Mouse (Mus musculus): ENCODE measurements around the gene Slfn9. TPM values are rescaled to one million over a fixed set of nuclear protein-coding genes. Genes with fewer than 3 reads are reported as not detected.

The Slfn9 gene
- polyA plus RNA-seq, 1 experiment from 2014 or later: 20.3 TPM

DNA sequence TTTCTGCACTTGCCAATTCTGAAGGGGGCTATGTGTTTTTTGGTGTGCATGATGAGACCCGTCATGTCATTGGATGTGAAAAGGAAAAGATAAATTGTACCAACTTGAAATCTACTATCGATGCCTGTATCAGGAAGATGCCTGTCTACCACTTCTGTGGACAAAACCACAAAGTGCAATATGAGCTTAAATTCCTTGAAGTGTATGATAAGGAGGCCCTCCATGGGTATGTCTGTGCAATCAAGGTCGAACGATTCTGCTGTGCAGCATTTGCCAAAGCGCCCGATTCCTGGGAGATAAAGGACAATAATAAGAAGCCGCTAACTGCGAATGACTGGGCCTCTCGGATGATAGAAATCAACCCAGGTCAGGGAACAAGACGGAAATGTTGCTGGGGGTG lies 34.7 kb downstream of the Slfn9 start:
- Histone ChIP-seq H3K4me2 (no peak overlapping the region), H3K9me3 (replicated peaks) (no peaks in the 10 kb centered on the region), H3K36me3 (no peaks in the 10 kb centered on the region), H3K27ac (ENCODE audit: poor library complexity, severe bottlenecking) (no peak overlapping the region), H3K9ac (no peak overlapping the region), H3K27me3 (replicated peaks) (peaks cover 18% of the 10 kb centered on the region; the same call in 1 of the 2 replicates), H3K4me3 (no peak overlapping the region), H3K4me1 (replicated peaks) (peaks cover 6% of the 10 kb centered on the region)
- WGBS: 57% methylated on average over 10 of the region's 10 CpGs
- ATAC-seq (ENCODE audit: insufficient number of reproducible peaks, low FRiP score): no peak

GRCm38 (mm10) chr11:82954631-82955030 lies 37.0 kb downstream of the Slfn9 start:
- H3K4me2 ChIP-seq: no peak overlapping the region
- peaks cover 19% of the 10 kb centered on the region; the same call in 1 of the 2 replicates for H3K27me3 ChIP-seq (replicated peaks)
- no peak overlapping the region for H3K9ac ChIP-seq
- 79% methylated on average over 6 of the region's 6 CpGs for WGBS
- no peaks in the 10 kb centered on the region for H3K36me3 ChIP-seq
- H3K9me3 ChIP-seq (replicated peaks): no peaks in the 10 kb centered on the region
- no peak overlapping the region for H3K27ac ChIP-seq (ENCODE audit: poor library complexity, severe bottlenecking)
- ATAC-seq (ENCODE audit: insufficient number of reproducible peaks, low FRiP score): no peak
- H3K4me1 ChIP-seq (replicated peaks): peaks cover 16% of the 10 kb centered on the region
- H3K4me3 ChIP-seq: no peak overlapping the region

- peak overlapping the region; percentile 42 for H3K4me3 ChIP-seq
- no peak for ATAC-seq (ENCODE audit: insufficient number of reproducible peaks, low FRiP score)
- H3K9me3 ChIP-seq (replicated peaks): no peaks in the 10 kb centered on the region
- peaks cover 19% of the 10 kb centered on the region; the same call in 1 of the 2 replicates for H3K27me3 ChIP-seq (replicated peaks)
- no peak overlapping the region for H3K27ac ChIP-seq (ENCODE audit: poor library complexity, severe bottlenecking)
- peak overlapping the region; percentile 69 for H3K4me2 ChIP-seq
- no peak overlapping the region for H3K9ac ChIP-seq
- WGBS: 54% methylated on average over 9 of the region's 9 CpGs
- no peaks in the 10 kb centered on the region for H3K36me3 ChIP-seq
- H3K4me1 ChIP-seq (replicated peaks): peaks cover 16% of the 10 kb centered on the region
These were observed 38.8 kb downstream of the Slfn9 start for GRCm38 (mm10) chr11:82952612-82953542.

DNA sequence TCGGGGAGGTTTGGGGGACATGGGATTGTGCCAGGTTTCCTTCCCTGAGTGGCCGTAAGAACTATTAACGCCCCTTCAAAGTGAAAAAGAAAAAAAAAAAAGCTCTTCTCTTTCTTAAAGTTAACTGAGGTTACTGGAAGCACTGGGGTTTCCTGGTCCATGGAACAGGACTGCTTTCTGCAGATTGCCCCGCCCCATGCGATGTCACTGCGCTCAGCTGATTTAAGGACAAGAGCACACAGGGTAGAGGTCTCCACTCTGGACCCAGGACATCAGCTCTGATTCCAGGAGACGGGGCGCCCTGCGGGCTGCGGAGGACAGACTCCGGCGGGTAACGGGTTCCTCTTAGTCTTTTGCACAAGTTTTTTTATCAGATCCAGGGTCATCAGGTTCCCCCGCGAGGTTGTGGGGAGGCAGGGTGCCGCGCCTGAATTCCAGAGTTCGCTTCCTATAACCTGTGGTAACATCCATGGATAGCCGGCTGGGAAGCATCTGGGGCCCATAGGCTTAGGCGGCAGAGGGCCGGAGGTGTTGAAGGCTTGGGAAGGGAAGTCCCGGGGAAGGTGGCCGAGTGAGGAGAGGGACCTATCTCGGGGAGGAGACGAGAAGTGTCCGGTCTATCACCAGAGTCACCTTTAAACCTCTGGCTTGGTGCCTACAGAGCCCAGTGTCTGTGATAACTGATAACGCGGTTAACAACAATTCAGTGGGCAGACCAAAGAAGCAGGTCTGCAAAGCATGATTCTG lies 39.6 kb downstream of the Slfn9 start:
- peaks cover 16% of the 10 kb centered on the region for H3K4me1 ChIP-seq (replicated peaks)
- H3K27me3 ChIP-seq (replicated peaks): peaks cover 19% of the 10 kb centered on the region; the same call in 1 of the 2 replicates
- peak overlapping the region; percentile 42 for H3K4me3 ChIP-seq
- H3K9me3 ChIP-seq (replicated peaks): no peaks in the 10 kb centered on the region
- H3K4me2 ChIP-seq: peak overlapping the region; percentile 69
- H3K27ac ChIP-seq (ENCODE audit: poor library complexity, severe bottlenecking): 0 out of 2 replicates have a peak overlapping the region, but pooled peaks have one; percentile 11
- WGBS: 3% methylated on average over 28 of the region's 28 CpGs
- 0 out of 2 replicates have a peak, but pooled peaks have one; percentile 73 for ATAC-seq (ENCODE audit: insufficient number of reproducible peaks, low FRiP score)
- no peaks in the 10 kb centered on the region for H3K36me3 ChIP-seq
- H3K9ac ChIP-seq: peak overlapping the region; percentile 32

GRCm38 (mm10) chr11:82950736-82951481 lies 40.7 kb downstream of the Slfn9 start, which contains the start of gene Slfn5:
Gene Slfn5 (plus strand): TSS chr11:82951349.
- 11% methylated on average over 10 of the region's 10 CpGs for WGBS
- Histone ChIP-seq H3K4me2 (peak within 1 kb of the TSS; percentile 69), H3K27ac (ENCODE audit: poor library complexity, severe bottlenecking) (peak within 1 kb of the TSS; percentile 24; the same call in 1 of the 2 replicates), H3K27me3 (replicated peaks) (peaks cover 19% of the 10 kb centered on the region; the same call in 1 of the 2 replicates), H3K4me1 (replicated peaks) (peaks cover 16% of the 10 kb centered on the region), H3K4me3 (peak within 1 kb of the TSS; percentile 42), H3K9ac (peak within 1 kb of the TSS; percentile 32), H3K36me3 (no peaks in the 10 kb centered on the region), H3K9me3 (replicated peaks) (no peaks in the 10 kb centered on the region)
- peak; percentile 33; the same call in 1 of the 2 replicates for ATAC-seq (ENCODE audit: insufficient number of reproducible peaks, low FRiP score)

DNA sequence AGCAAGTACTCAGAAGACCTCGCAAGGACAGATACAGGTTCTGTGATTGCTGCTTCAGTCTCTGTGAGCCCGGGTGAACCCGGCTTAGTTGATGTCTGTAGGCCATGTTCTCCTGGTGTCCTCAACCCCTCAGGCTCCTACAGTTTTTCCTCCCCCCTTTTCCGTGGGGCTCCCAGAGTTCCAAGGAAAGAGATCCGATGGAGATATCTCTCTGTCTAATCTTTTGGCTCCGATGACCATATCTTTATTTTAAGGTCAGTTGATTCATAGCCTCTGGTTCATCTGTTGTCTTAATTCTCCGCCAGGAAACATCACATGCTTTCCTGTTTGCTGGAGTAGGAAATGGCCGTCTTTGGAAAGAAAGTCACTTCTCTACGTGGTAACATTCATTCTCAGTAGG lies 42.6 kb downstream of the Slfn9 start:
- H3K4me1 ChIP-seq (replicated peaks): peaks cover 28% of the 10 kb centered on the region
- no peak overlapping the region for H3K4me2 ChIP-seq
- 0 out of 2 replicates have a peak, but pooled peaks cover 2% of the 10 kb centered on the region for H3K36me3 ChIP-seq
- no peaks in the 10 kb centered on the region for H3K9me3 ChIP-seq (replicated peaks)
- ATAC-seq (ENCODE audit: insufficient number of reproducible peaks, low FRiP score): no peak
- H3K27me3 ChIP-seq (replicated peaks): peaks cover 18% of the 10 kb centered on the region; the same call in 1 of the 2 replicates
- H3K9ac ChIP-seq: no peak overlapping the region
- no peak overlapping the region for H3K4me3 ChIP-seq
- no peak overlapping the region for H3K27ac ChIP-seq (ENCODE audit: poor library complexity, severe bottlenecking)
- WGBS: 68% methylated on average over 9 of the region's 9 CpGs

DNA sequence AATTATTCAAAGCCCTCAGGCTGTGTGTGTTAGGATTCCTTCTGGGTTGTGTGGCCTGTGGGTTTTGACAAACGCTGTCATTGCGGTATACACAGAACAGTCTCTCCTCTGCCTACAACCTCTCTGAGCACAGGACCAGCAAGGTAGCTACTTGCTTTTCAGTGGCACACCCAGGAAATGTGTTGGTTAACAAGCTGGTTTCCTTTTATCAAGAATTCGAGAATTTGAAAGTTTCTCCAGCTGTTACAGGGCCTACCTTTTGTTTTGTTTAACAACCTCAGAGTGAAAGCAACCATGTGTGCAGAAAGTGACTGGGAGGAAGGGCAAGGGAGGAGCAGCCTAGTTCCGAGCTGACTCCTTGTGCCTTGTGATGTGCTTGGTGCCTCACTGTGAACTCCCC lies 44.2 kb downstream of the Slfn9 start:
- WGBS: 59% methylated on average over 4 of the region's 4 CpGs

DNA sequence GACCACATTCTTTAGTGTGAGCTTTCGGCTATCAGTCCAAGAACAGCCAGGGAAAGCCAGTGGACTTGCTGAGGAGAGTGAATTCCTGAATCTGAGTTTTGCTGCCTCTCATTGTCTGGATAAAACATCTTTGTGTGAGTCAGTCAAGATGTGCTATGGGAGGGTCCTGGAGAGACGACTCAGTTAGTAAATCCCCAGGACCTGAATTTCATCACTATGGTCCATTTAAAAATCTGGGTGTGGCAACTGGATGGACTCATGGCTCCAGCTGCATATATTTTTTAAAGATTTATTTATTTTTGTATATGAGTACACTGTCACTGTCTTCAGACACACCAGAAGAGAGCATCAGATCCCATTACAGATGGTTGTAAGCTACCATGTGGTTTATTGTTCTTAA lies 46.0 kb downstream of the Slfn9 start:
- WGBS: 16% methylated on average over 2 of the region's 2 CpGs
- Histone ChIP-seq H3K27me3 (replicated peaks) (no peaks in the 10 kb centered on the region), H3K4me3 (no peak overlapping the region)

More for the DNA sequence above, 44.2 kb downstream of the Slfn9 start:
- no peak for ATAC-seq (ENCODE audit: insufficient number of reproducible peaks, low FRiP score)
- 0 out of 2 replicates have a peak, but pooled peaks cover 6% of the 10 kb centered on the region for H3K27me3 ChIP-seq (replicated peaks)
- no peak overlapping the region for H3K4me3 ChIP-seq
- no peaks in the 10 kb centered on the region for H3K9me3 ChIP-seq (replicated peaks)
- H3K27ac ChIP-seq (ENCODE audit: poor library complexity, severe bottlenecking): no peak overlapping the region
- H3K36me3 ChIP-seq: peaks cover 14% of the 10 kb centered on the region
- H3K4me2 ChIP-seq: no peak overlapping the region
- H3K4me1 ChIP-seq (replicated peaks): peaks cover 27% of the 10 kb centered on the region
- no peak overlapping the region for H3K9ac ChIP-seq

DNA sequence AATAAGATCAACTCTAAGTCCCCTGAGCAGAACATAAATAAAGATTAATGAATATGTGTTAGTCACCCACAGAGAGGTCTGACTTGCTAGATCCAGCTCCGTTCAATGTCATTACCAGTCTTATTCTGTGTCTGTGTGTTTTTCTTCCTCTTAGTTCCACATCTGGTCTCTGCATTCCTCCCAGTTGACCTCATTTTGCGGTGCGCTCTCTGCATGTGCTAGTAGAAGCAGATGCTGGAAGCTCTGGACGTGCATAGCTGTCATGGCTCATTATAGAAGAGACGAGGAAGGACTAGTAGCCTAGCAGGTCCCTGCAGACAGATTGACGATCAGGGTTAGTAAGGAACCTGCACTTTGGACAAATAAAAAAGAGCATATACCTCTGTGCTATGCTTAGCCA lies 48.3 kb downstream of the Slfn9 start:
- Histone ChIP-seq H3K9me3 (replicated peaks) (no peaks in the 10 kb centered on the region), H3K4me3 (no peak overlapping the region), H3K4me1 (replicated peaks) (peaks cover 13% of the 10 kb centered on the region), H3K27me3 (replicated peaks) (no peaks in the 10 kb centered on the region), H3K4me2 (no peak overlapping the region), H3K36me3 (peaks cover 53% of the 10 kb centered on the region), H3K27ac (ENCODE audit: poor library complexity, severe bottlenecking) (no peak overlapping the region), H3K9ac (no peak overlapping the region)
- WGBS: 64% methylated on average over 6 of the region's 6 CpGs
- ATAC-seq (ENCODE audit: insufficient number of reproducible peaks, low FRiP score): no peak

More for the DNA sequence above, 46.0 kb downstream of the Slfn9 start:
- no peak for ATAC-seq (ENCODE audit: insufficient number of reproducible peaks, low FRiP score)
- H3K4me1 ChIP-seq (replicated peaks): peaks cover 13% of the 10 kb centered on the region
- H3K9me3 ChIP-seq (replicated peaks): no peaks in the 10 kb centered on the region
- H3K4me2 ChIP-seq: no peak overlapping the region
- H3K36me3 ChIP-seq: peaks cover 30% of the 10 kb centered on the region
- H3K9ac ChIP-seq: no peak overlapping the region
- H3K27ac ChIP-seq (ENCODE audit: poor library complexity, severe bottlenecking): no peak overlapping the region

DNA sequence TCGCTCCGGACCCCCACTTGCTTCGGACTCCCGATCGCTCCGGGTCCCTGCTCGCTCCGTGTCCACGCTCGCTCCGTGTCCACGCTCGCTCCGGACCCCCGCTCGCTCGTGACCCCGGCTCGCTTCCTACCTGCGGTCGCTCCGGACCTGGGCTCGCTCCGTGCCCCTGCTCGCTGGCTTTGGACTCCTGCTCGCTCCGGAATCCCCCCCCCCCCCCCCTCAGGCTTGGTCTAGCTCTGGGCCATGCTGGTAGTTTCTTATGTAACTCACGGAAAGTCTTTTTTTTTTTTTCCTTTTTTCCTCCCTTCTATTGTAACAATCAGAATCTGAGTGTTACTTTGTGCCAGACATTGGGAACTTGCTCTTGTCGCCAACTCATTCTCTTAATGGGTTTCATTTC lies 58.4 kb downstream of the Slfn9 start:
- Histone ChIP-seq H3K27ac (ENCODE audit: poor library complexity, severe bottlenecking) (no peak overlapping the region), H3K27me3 (replicated peaks) (peaks cover 23% of the 10 kb centered on the region; the same call in 1 of the 2 replicates), H3K9ac (peak overlapping the region; percentile 83), H3K4me3 (peak overlapping the region; percentile 64), H3K36me3 (peaks cover 75% of the 10 kb centered on the region), H3K4me2 (peak overlapping the region; percentile 98), H3K4me1 (replicated peaks) (0 out of 2 replicates have a peak, but pooled peaks cover 11% of the 10 kb centered on the region), H3K9me3 (replicated peaks) (0 out of 2 replicates have a peak, but pooled peaks cover 2% of the 10 kb centered on the region)
- no peak for ATAC-seq (ENCODE audit: insufficient number of reproducible peaks, low FRiP score)
- 26% methylated on average over 29 of the region's 29 CpGs for WGBS
